Mouse (Mus musculus): ENCODE data around the gene 2310033P09Rik. TPM values are rescaled to one million over a fixed set of nuclear protein-coding genes. Genes with fewer than 3 reads are reported as not detected.

The 2310033P09Rik gene
- polyA plus RNA-seq, 1 experiment from 2014 or later, result 22.1 TPM

GRCm38 (mm10) chr11:59212892-59213494, 4.9 kb downstream of the 2310033P09Rik start:
- no peak overlapping the region for H3K27ac ChIP-seq (replicated peaks in 1 of 2; ENCODE audit: control insufficient read depth in 1 of 2, insufficient read depth in 1 of 2, low read depth in 2 of 2, low read length in 2 of 2)
- no peak for ATAC-seq (ENCODE audit: insufficient number of reproducible peaks, insufficient read depth, low FRiP score, low read depth)
- H3K9ac ChIP-seq (ENCODE audit: low read length), result no peak overlapping the region
- peaks cover 62% of the 10 kb centered on the region for H3K36me3 ChIP-seq (ENCODE audit: control insufficient read depth, insufficient read depth, low read length)
- H3K4me3 ChIP-seq (ENCODE audit: control insufficient read depth in 1 of 2, insufficient read depth in 1 of 2, low read depth in 1 of 2, low read length in 2 of 2), result no peak overlapping the region
- no peaks in the 10 kb centered on the region for H3K9me3 ChIP-seq (ENCODE audit: control insufficient read depth, low read length)
- no peaks in the 10 kb centered on the region for H3K27me3 ChIP-seq (ENCODE audit: control insufficient read depth, insufficient read depth, low read length)
- peaks cover 2 to 40% of the 10 kb centered on the region in 2 experiments; a peak in 3 of 4 replicates for H3K4me1 ChIP-seq (ENCODE audit: control insufficient read depth in 2 of 2, insufficient read depth in 2 of 2, low read length in 2 of 2)
- 86% methylated on average over 12 of the region's 12 CpGs for WGBS
- H3K4me2 ChIP-seq (ENCODE audit: low read length), result no peak overlapping the region

- WGBS, result 60% methylated on average over 3 of the region's 3 CpGs
- no peak overlapping the region for H3K27ac ChIP-seq (replicated peaks in 1 of 2; ENCODE audit: control insufficient read depth in 1 of 2, insufficient read depth in 1 of 2, low read depth in 2 of 2, low read length in 2 of 2)
- no peaks in the 10 kb centered on the region for H3K9me3 ChIP-seq (ENCODE audit: control insufficient read depth, low read length)
- H3K27me3 ChIP-seq (ENCODE audit: control insufficient read depth, insufficient read depth, low read length), result no peaks in the 10 kb centered on the region
- no peak overlapping the region for H3K4me3 ChIP-seq (ENCODE audit: control insufficient read depth in 1 of 2, insufficient read depth in 1 of 2, low read depth in 1 of 2, low read length in 2 of 2)
- no peak overlapping the region for H3K9ac ChIP-seq (ENCODE audit: low read length)
- no peak overlapping the region for H3K4me2 ChIP-seq (ENCODE audit: low read length)
- H3K36me3 ChIP-seq (ENCODE audit: control insufficient read depth, insufficient read depth, low read length), result peaks cover 58% of the 10 kb centered on the region
- no peak for ATAC-seq (ENCODE audit: insufficient number of reproducible peaks, insufficient read depth, low FRiP score, low read depth)
- H3K4me1 ChIP-seq (ENCODE audit: control insufficient read depth in 2 of 2, insufficient read depth in 2 of 2, low read length in 2 of 2), result peaks cover 0 to 52% of the 10 kb centered on the region in 2 experiments; a peak in 3 of 4 replicates
These were observed 8.8 kb downstream of the 2310033P09Rik start for GRCm38 (mm10) chr11:59216955-59217354.

- Histone ChIP-seq H3K4me3 (ENCODE audit: control insufficient read depth in 1 of 2, insufficient read depth in 1 of 2, low read depth in 1 of 2, low read length in 2 of 2) (no peak overlapping the region), H3K27me3 (ENCODE audit: control insufficient read depth, insufficient read depth, low read length) (no peaks in the 10 kb centered on the region), H3K9ac (ENCODE audit: low read length) (no peak overlapping the region), H3K4me1 (ENCODE audit: control insufficient read depth in 2 of 2, insufficient read depth in 2 of 2, low read length in 2 of 2) (peaks cover under 1 to 62% of the 10 kb centered on the region in 2 experiments), H3K36me3 (ENCODE audit: control insufficient read depth, insufficient read depth, low read length) (peaks cover 51% of the 10 kb centered on the region), H3K9me3 (ENCODE audit: control insufficient read depth, low read length) (no peaks in the 10 kb centered on the region), H3K4me2 (ENCODE audit: low read length) (no peak overlapping the region), H3K27ac (replicated peaks in 1 of 2; ENCODE audit: control insufficient read depth in 1 of 2, insufficient read depth in 1 of 2, low read depth in 2 of 2, low read length in 2 of 2) (0 out of 4 replicates have a peak overlapping the region, but pooled peaks of 1 of the 2 experiments have one; percentile 28)
- ATAC-seq (ENCODE audit: insufficient number of reproducible peaks, insufficient read depth, low FRiP score, low read depth), result no peak
- WGBS, result 72% methylated on average over 4 of the region's 4 CpGs
These were observed 10.4 kb downstream of the 2310033P09Rik start for GRCm38 (mm10) chr11:59218389-59218998.

- no peak overlapping the region for H3K4me2 ChIP-seq (ENCODE audit: low read length)
- no peak overlapping the region for H3K9ac ChIP-seq (ENCODE audit: low read length)
- peaks cover 50% of the 10 kb centered on the region for H3K36me3 ChIP-seq (ENCODE audit: control insufficient read depth, insufficient read depth, low read length)
- ATAC-seq (ENCODE audit: insufficient number of reproducible peaks, insufficient read depth, low FRiP score, low read depth), result no peak
- H3K27me3 ChIP-seq (ENCODE audit: control insufficient read depth, insufficient read depth, low read length), result no peaks in the 10 kb centered on the region
- H3K9me3 ChIP-seq (ENCODE audit: control insufficient read depth, low read length), result no peaks in the 10 kb centered on the region
- H3K27ac ChIP-seq (replicated peaks in 1 of 2; ENCODE audit: control insufficient read depth in 1 of 2, insufficient read depth in 1 of 2, low read depth in 2 of 2, low read length in 2 of 2), result no peak overlapping the region
- peaks cover 3 to 62% of the 10 kb centered on the region in 2 experiments for H3K4me1 ChIP-seq (ENCODE audit: control insufficient read depth in 2 of 2, insufficient read depth in 2 of 2, low read length in 2 of 2)
- H3K4me3 ChIP-seq (ENCODE audit: control insufficient read depth in 1 of 2, insufficient read depth in 1 of 2, low read depth in 1 of 2, low read length in 2 of 2), result no peak overlapping the region
These were observed 10.9 kb downstream of the 2310033P09Rik start for GRCm38 (mm10) chr11:59219064-59219463.

GRCm38 (mm10) chr11:59221604-59222003, 13.5 kb downstream of the 2310033P09Rik start:
- Histone ChIP-seq H3K27ac (replicated peaks in 1 of 2; ENCODE audit: control insufficient read depth in 1 of 2, insufficient read depth in 1 of 2, low read depth in 2 of 2, low read length in 2 of 2) (no peak overlapping the region), H3K36me3 (ENCODE audit: control insufficient read depth, insufficient read depth, low read length) (peaks cover 44% of the 10 kb centered on the region), H3K27me3 (ENCODE audit: control insufficient read depth, insufficient read depth, low read length) (no peaks in the 10 kb centered on the region), H3K9me3 (ENCODE audit: control insufficient read depth, low read length) (no peaks in the 10 kb centered on the region), H3K4me3 (ENCODE audit: control insufficient read depth in 1 of 2, insufficient read depth in 1 of 2, low read depth in 1 of 2, low read length in 2 of 2) (no peak overlapping the region), H3K9ac (ENCODE audit: low read length) (no peak overlapping the region), H3K4me2 (ENCODE audit: low read length) (no peak overlapping the region), H3K4me1 (ENCODE audit: control insufficient read depth in 2 of 2, insufficient read depth in 2 of 2, low read length in 2 of 2) (peaks cover 7 to 83% of the 10 kb centered on the region in 2 experiments)
- no peak for ATAC-seq (ENCODE audit: insufficient number of reproducible peaks, insufficient read depth, low FRiP score, low read depth)

GRCm38 (mm10) chr11:59222306-59222705, 14.2 kb downstream of the 2310033P09Rik start:
- Histone ChIP-seq H3K4me2 (ENCODE audit: low read length) (no peak overlapping the region), H3K4me3 (ENCODE audit: control insufficient read depth in 1 of 2, insufficient read depth in 1 of 2, low read depth in 1 of 2, low read length in 2 of 2) (no peak overlapping the region), H3K9ac (ENCODE audit: low read length) (no peak overlapping the region), H3K9me3 (ENCODE audit: control insufficient read depth, low read length) (no peaks in the 10 kb centered on the region), H3K27me3 (ENCODE audit: control insufficient read depth, insufficient read depth, low read length) (no peaks in the 10 kb centered on the region), H3K4me1 (ENCODE audit: control insufficient read depth in 2 of 2, insufficient read depth in 2 of 2, low read length in 2 of 2) (peaks cover 7 to 81% of the 10 kb centered on the region in 2 experiments), H3K27ac (replicated peaks in 1 of 2; ENCODE audit: control insufficient read depth in 1 of 2, insufficient read depth in 1 of 2, low read depth in 2 of 2, low read length in 2 of 2) (no peak overlapping the region), H3K36me3 (ENCODE audit: control insufficient read depth, insufficient read depth, low read length) (peaks cover 44% of the 10 kb centered on the region)
- ATAC-seq (ENCODE audit: insufficient number of reproducible peaks, insufficient read depth, low FRiP score, low read depth), result no peak
- WGBS, result 81% methylated on average over 4 of the region's 4 CpGs

GRCm38 (mm10) chr11:59224025-59224424, 15.9 kb downstream of the 2310033P09Rik start:
- H3K36me3 ChIP-seq (ENCODE audit: control insufficient read depth, insufficient read depth, low read length), result peaks cover 29% of the 10 kb centered on the region
- WGBS, result 85% methylated on average over 3 of the region's 3 CpGs
- no peak overlapping the region for H3K4me3 ChIP-seq (ENCODE audit: control insufficient read depth in 1 of 2, insufficient read depth in 1 of 2, low read depth in 1 of 2, low read length in 2 of 2)
- H3K27me3 ChIP-seq (ENCODE audit: control insufficient read depth, insufficient read depth, low read length), result no peaks in the 10 kb centered on the region
- peak overlapping the region; percentile 88; the same call in 1 of the 2 replicates for H3K4me2 ChIP-seq (ENCODE audit: low read length)
- H3K9ac ChIP-seq (ENCODE audit: low read length), result peak overlapping the region; percentile 27; the same call in 1 of the 2 replicates
- H3K4me1 ChIP-seq (ENCODE audit: control insufficient read depth in 2 of 2, insufficient read depth in 2 of 2, low read length in 2 of 2), result peaks cover 11 to 70% of the 10 kb centered on the region in 2 experiments
- H3K9me3 ChIP-seq (ENCODE audit: control insufficient read depth, low read length), result no peaks in the 10 kb centered on the region
- H3K27ac ChIP-seq (replicated peaks in 1 of 2; ENCODE audit: control insufficient read depth in 1 of 2, insufficient read depth in 1 of 2, low read depth in 2 of 2, low read length in 2 of 2), result 0 out of 4 replicates have a peak overlapping the region, but pooled peaks of 1 of the 2 experiments have one; percentile 7
- ATAC-seq (ENCODE audit: insufficient number of reproducible peaks, insufficient read depth, low FRiP score, low read depth), result no peak
